In the genomic region with DNA sequence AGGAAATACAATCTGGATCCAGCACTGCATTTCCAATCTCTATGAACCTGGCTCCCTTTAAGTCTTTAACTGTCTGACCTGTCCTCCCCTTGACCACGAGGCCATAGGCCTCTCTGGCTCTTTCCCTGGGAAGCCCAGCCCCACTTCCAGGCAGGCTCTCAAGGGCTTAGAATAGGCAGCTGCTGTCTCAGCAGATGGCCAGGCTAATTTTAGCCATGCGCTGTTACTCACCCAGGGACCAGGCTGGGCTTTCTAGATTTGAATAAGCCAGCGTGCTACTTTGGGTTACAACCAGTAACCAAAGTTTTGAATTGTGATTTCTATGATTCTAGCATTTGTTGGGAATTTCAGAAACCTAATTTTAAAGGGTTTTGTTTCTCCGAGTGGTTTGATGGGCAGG, we compare ENCODE assay signal across 9 mouse cellular contexts. TPM values are rescaled to one million over a fixed set of nuclear protein-coding genes. Genes with fewer than 3 reads are reported as not detected.
DNase-seq lines count a peak whose midpoint lies in the region; ATAC-seq and TF ChIP-seq lines count a peak whose summit lies in the region.
"Had no signal": no experiment of that assay in that cellular context is flagged by ENCODE, and none has a peak within 500 bp of the region (broad histone marks: within the 10 kb centered on the region; RNA-seq: fewer than 3 reads in every experiment).

No protein-coding gene starts in this region.

- 65% methylated on average over 4 of the region's 4 CpGs for WGBS in forebrain, postnatal 0 days
- 81% methylated on average over 4 of the region's 4 CpGs for WGBS in forebrain, embryonic 15.5 days

- peak; percentile 70 for DNase-seq in forebrain, postnatal 0 days
- peak; percentile 27 to 66 for DNase-seq in gastrocnemius, postnatal 4 days (ENCODE audit: low spot score in 2 of 2)
- DNase-seq in layer of hippocampus, postnatal 10 days (ENCODE audit: low spot score in 2 of 2) = peak; percentile 39 to 44
- peak; percentile 64 for DNase-seq in right cerebral cortex, postnatal 14 days
- DNase-seq in thymus, postnatal 25 days = no peak
- no peak for DNase-seq in spleen, postnatal 10 days (ENCODE audit: low spot score in 2 of 2)

- peak overlapping the region; percentile 59; the same call in 1 of the 2 replicates for H3K27ac ChIP-seq in forebrain, postnatal 0 days (ENCODE audit: low read depth, low read length)
- no peak overlapping the region for H3K27ac ChIP-seq in forebrain, embryonic 15.5 days (replicated peaks)
- H3K27ac ChIP-seq: embryonic facial prominence, embryonic 15.5 days had no signal

- no peak for TF ChIP-seq CTCF in forebrain, postnatal 0 days (IDR thresholded peaks at IDR 0.05; ENCODE audit: low read depth)

- H3K4me2 ChIP-seq in forebrain, postnatal 0 days (ENCODE audit: low read depth) = no peak overlapping the region
- H3K4me2 ChIP-seq in forebrain, embryonic 15.5 days (replicated peaks) = no peak overlapping the region
- H3K4me2 ChIP-seq: embryonic facial prominence, embryonic 15.5 days had no signal

- no peak overlapping the region for H3K9ac ChIP-seq in forebrain, postnatal 0 days
- no peak overlapping the region for H3K9ac ChIP-seq in forebrain, embryonic 15.5 days (replicated peaks)
- H3K9ac ChIP-seq: embryonic facial prominence, embryonic 15.5 days had no signal

- peaks cover 29% of the 10 kb centered on the region for H3K36me3 ChIP-seq in forebrain, postnatal 0 days (ENCODE audit: insufficient read depth)
- peaks cover 39% of the 10 kb centered on the region for H3K36me3 ChIP-seq in forebrain, embryonic 15.5 days

- peak; percentile 90 for ATAC-seq in forebrain, postnatal 0 days
- ATAC-seq in forebrain, embryonic 15.5 days (replicated peaks) = no peak
- ATAC-seq in cerebellum, adult (ENCODE audit: insufficient number of reproducible peaks, low FRiP score, low TSS enrichment) = peak; percentile 97

- no peak overlapping the region for H3K4me3 ChIP-seq in forebrain, postnatal 0 days (ENCODE audit: low read depth, low read length)
- H3K4me3 ChIP-seq in forebrain, embryonic 15.5 days = no peak overlapping the region
- H3K4me3 ChIP-seq: embryonic facial prominence, embryonic 15.5 days had no signal

- H3K4me1 ChIP-seq in forebrain, postnatal 0 days (ENCODE audit: insufficient read depth) = no peaks in the 10 kb centered on the region
- H3K4me1 ChIP-seq in forebrain, embryonic 15.5 days = no peaks in the 10 kb centered on the region
- H3K4me1 ChIP-seq: embryonic facial prominence, embryonic 15.5 days had no signal

- H3K27me3 ChIP-seq in forebrain, postnatal 0 days (ENCODE audit: insufficient read depth, low read length) = no peaks in the 10 kb centered on the region
- no peaks in the 10 kb centered on the region for H3K27me3 ChIP-seq in forebrain, embryonic 15.5 days
- H3K27me3 ChIP-seq: embryonic facial prominence, embryonic 15.5 days had no signal

- no peaks in the 10 kb centered on the region for H3K9me3 ChIP-seq in forebrain, postnatal 0 days (ENCODE audit: low read length)
- H3K9me3 ChIP-seq in forebrain, embryonic 15.5 days = no peaks in the 10 kb centered on the region
- H3K9me3 ChIP-seq: embryonic facial prominence, embryonic 15.5 days had no signal

RNA-seq across cellular contexts. Expression of gene Parp1, which starts 35.9 kb away (rescaled TPM):
- total RNA-seq in forebrain, postnatal 0 days (2014; rRNA removed) = 92.2 and 95.3 TPM in 2 replicates
- polyA plus RNA-seq in forebrain, postnatal 0 days (2015; fragmentation: Nextera tagmentation; extraction: Ambion mirVana) = 51.6 and 57.5 TPM in 2 replicates
- 144 and 147 TPM in 2 replicates for polyA plus RNA-seq in forebrain, embryonic 15.5 days (2015; fragmentation: Nextera tagmentation; extraction: Ambion mirVana)
- total RNA-seq in gastrocnemius, postnatal 4 days (2021) = 10 to 100 TPM; 81.5 to 86.3 TPM
- 100 to 1,000 TPM; 128 to 133 TPM for total RNA-seq in layer of hippocampus, postnatal 10 days (2021)

RNA-seq across cellular contexts. Expression of gene Lin9, which starts 36.4 kb away (rescaled TPM):
- total RNA-seq in forebrain, postnatal 0 days (2014; rRNA removed) = 9.0 and 11.7 TPM in 2 replicates
- polyA plus RNA-seq in forebrain, postnatal 0 days (2015; fragmentation: Nextera tagmentation; extraction: Ambion mirVana) = 3.6 and 4.2 TPM in 2 replicates
- 17.4 and 20.3 TPM in 2 replicates for polyA plus RNA-seq in forebrain, embryonic 15.5 days (2015; fragmentation: Nextera tagmentation; extraction: Ambion mirVana)
- 1 to 10 TPM; 7.8 to 8.6 TPM for total RNA-seq in gastrocnemius, postnatal 4 days (2021)
- 1 to 10 TPM; 4.4 to 6.0 TPM for total RNA-seq in layer of hippocampus, postnatal 10 days (2021)

Comparison
In these comparisons a context has a peak if more than half of its experiments do, and no peak if none do; other contexts are left out.
1. DNase-seq: peak in forebrain, postnatal 0 days (single experiment), gastrocnemius, postnatal 4 days (2 of 2), layer of hippocampus, postnatal 10 days (2 of 2) and right cerebral cortex, postnatal 14 days (single experiment); none in thymus, postnatal 25 days (single experiment) and spleen, postnatal 10 days (0 of 2).